Mouse (Mus musculus) heart, embryonic 14.5 days (tissue): ENCODE data around the gene Tpx2. TPM values are rescaled to one million over a fixed set of nuclear protein-coding genes. Genes with fewer than 3 reads are reported as not detected.
A peak's percentile ranks its signal among the peaks of the same experiment; 100 is the strongest.

ENCODE experiments used
- ATAC-seq: fragments of 200-750 bp; cut with Nextera tagmentation; 2 replicates; pipeline ENCODE4 v1.8.0; 2017; ENCODE audit warnings: low read depth, moderate TSS enrichment; ENCODE audit not compliant: insufficient number of reproducible peaks, insufficient read depth, low FRiP score
- H3K27ac ChIP-seq, 2 experiments: fragments of 200-500 bp in 1 of 2; fragments of 300-500 bp in 1 of 2; sonication (generic) in 1 of 2; replicated peaks in 1 of 2; 2 replicates each; pipeline ENCODE4 v1.5.1; 2012 to 2014; ENCODE audit warnings: low read depth in 2 of 2, low read length in 2 of 2, control low read depth in 1 of 2, mild to moderate bottlenecking in 1 of 2, mixed read lengths in 1 of 2; ENCODE audit not compliant: control insufficient read depth in 1 of 2, insufficient read depth in 1 of 2
- H3K27me3 ChIP-seq: fragments of 300-500 bp; sonication (generic); 2 replicates; pipeline ENCODE4 v1.6.1; 2014; ENCODE audit warnings: mild to moderate bottlenecking, low read length, control low read depth; ENCODE audit not compliant: control insufficient read depth, insufficient read depth
- H3K36me3 ChIP-seq: fragments of 300-500 bp; sonication (generic); 2 replicates; pipeline ENCODE4 v1.6.1; 2014; ENCODE audit warnings: mild to moderate bottlenecking, control low read depth, low read length, mixed read lengths; ENCODE audit not compliant: control insufficient read depth, insufficient read depth
- H3K4me1 ChIP-seq, 2 experiments: fragments of 200-500 bp in 1 of 2; fragments of 300-500 bp in 1 of 2; sonication (generic) in 1 of 2; 2 replicates each; pipeline ENCODE4 v1.6.1; 2012 to 2014; ENCODE audit warnings: low read length in 2 of 2, control low read depth in 1 of 2, mixed read lengths in 1 of 2; ENCODE audit not compliant: control insufficient read depth in 2 of 2, insufficient read depth in 2 of 2
- H3K4me2 ChIP-seq: fragments of 300-500 bp; sonication (generic); 2 replicates; pipeline ENCODE4 v1.6.1; 2014; ENCODE audit warnings: mild to moderate bottlenecking, low read length
- H3K4me3 ChIP-seq, 2 experiments: fragments of 200-500 bp in 1 of 2; fragments of 300-500 bp in 1 of 2; sonication (generic) in 1 of 2; 2 replicates each; pipeline ENCODE4 v1.5.1; 2012 to 2014; ENCODE audit warnings: low read length in 2 of 2, mild to moderate bottlenecking in 2 of 2, control low read depth in 1 of 2, low read depth in 1 of 2, moderate library complexity in 1 of 2; ENCODE audit not compliant: control insufficient read depth in 1 of 2, insufficient read depth in 1 of 2
- H3K9ac ChIP-seq: fragments of 300-500 bp; sonication (generic); 2 replicates; pipeline ENCODE4 v1.6.1; 2014; ENCODE audit warnings: mild to moderate bottlenecking, low read length
- H3K9me3 ChIP-seq: fragments of 300-500 bp; sonication (generic); 2 replicates; pipeline ENCODE4 v1.6.1; 2016; ENCODE audit warnings: low read length, control low read depth; ENCODE audit not compliant: control insufficient read depth
- WGBS: fragments of 180-500 bp; shearing (Covaris S2); extraction: QIAGEN DNeasy Blood & Tissue Kit; methylation state at CpG from one replicate; pipeline ENCODE4 v1.1.7; 2014; 5-methylcytosine and 5-hydroxymethylcytosine counted together
- polyA plus RNA-seq: library from polyadenylated mRNA; unstranded; fragments of >200 nt; fragmentation: Nextera tagmentation; extraction: Ambion mirVana; gene quantifications from 2 replicates; pipeline ENCODE4 v1.2.1, GENCODE M21; 2014

Tpx2 gene
- polyA plus RNA-seq, 1 experiment from 2014 or later: 60.8 TPM

GRCm38 (mm10) chr2:152916111-152916510 is 68.3 kb downstream of the Tpx2 start:
- peaks cover 28% of the 10 kb centered on the region for H3K27me3 ChIP-seq
- no peak overlapping the region for H3K4me2 ChIP-seq
- no peak overlapping the region for H3K4me3 ChIP-seq
- no peaks in the 10 kb centered on the region for H3K9me3 ChIP-seq
- H3K27ac ChIP-seq: no peak overlapping the region
- H3K4me1 ChIP-seq: peaks cover 17 to 20% of the 10 kb centered on the region in 2 experiments
- ATAC-seq: no peak
- H3K9ac ChIP-seq: no peak overlapping the region
- no peaks in the 10 kb centered on the region for H3K36me3 ChIP-seq
- 55% methylated on average over 5 of the region's 5 CpGs for WGBS

- ATAC-seq: no peak
- H3K9me3 ChIP-seq: no peaks in the 10 kb centered on the region
- H3K4me2 ChIP-seq: no peak overlapping the region
- whole genome bisulfite sequencing: 43% methylated on average over 9 of the region's 9 CpGs
- no peak overlapping the region for H3K4me3 ChIP-seq
- H3K9ac ChIP-seq: no peak overlapping the region
- H3K27me3 ChIP-seq: peaks cover 15% of the 10 kb centered on the region; the same call in 1 of the 2 replicates
- no peaks in the 10 kb centered on the region for H3K36me3 ChIP-seq
- H3K27ac ChIP-seq: no peak overlapping the region
- H3K4me1 ChIP-seq: peaks cover 17 to 20% of the 10 kb centered on the region in 2 experiments
Measured at GRCm38 (mm10) chr2:152917671-152918070, 69.9 kb downstream of the Tpx2 start.

- ATAC-seq: no peak
- Histone ChIP-seq H3K27ac (no peak overlapping the region), H3K9ac (no peak overlapping the region), H3K4me1 (peaks cover 18 to 27% of the 10 kb centered on the region in 2 experiments), H3K4me3 (no peak overlapping the region), H3K9me3 (no peaks in the 10 kb centered on the region), H3K27me3 (no peaks in the 10 kb centered on the region), H3K36me3 (no peaks in the 10 kb centered on the region), H3K4me2 (no peak overlapping the region)
- 21% methylated on average over 6 of the region's 7 CpGs for WGBS
Measured at GRCm38 (mm10) chr2:152922376-152922775, 74.6 kb downstream of the Tpx2 start.

GRCm38 (mm10) chr2:152923621-152924020 is 75.9 kb downstream of the Tpx2 start:
- no peak overlapping the region for H3K4me3 ChIP-seq
- no peaks in the 10 kb centered on the region for H3K9me3 ChIP-seq
- no peak overlapping the region for H3K27ac ChIP-seq
- H3K9ac ChIP-seq: no peak overlapping the region
- no peak overlapping the region for H3K4me2 ChIP-seq
- H3K4me1 ChIP-seq: peaks cover 14 to 26% of the 10 kb centered on the region in 2 experiments
- no peaks in the 10 kb centered on the region for H3K27me3 ChIP-seq
- 80% methylated on average over 3 of the region's 3 CpGs for WGBS
- H3K36me3 ChIP-seq: no peaks in the 10 kb centered on the region
- ATAC-seq: no peak

GRCm38 (mm10) chr2:152924128-152924527 is 76.4 kb downstream of the Tpx2 start:
- no peaks in the 10 kb centered on the region for H3K36me3 ChIP-seq
- H3K4me3 ChIP-seq: no peak overlapping the region
- no peaks in the 10 kb centered on the region for H3K27me3 ChIP-seq
- H3K27ac ChIP-seq: no peak overlapping the region
- no peak overlapping the region for H3K9ac ChIP-seq
- H3K9me3 ChIP-seq: no peaks in the 10 kb centered on the region
- H3K4me2 ChIP-seq: no peak overlapping the region
- WGBS: 75% methylated on average over 8 of the region's 8 CpGs
- H3K4me1 ChIP-seq: peaks cover 13 to 23% of the 10 kb centered on the region in 2 experiments; a peak in 3 of 4 replicates
- ATAC-seq: no peak

GRCm38 (mm10) chr2:152924543-152924942 is 76.8 kb downstream of the Tpx2 start:
- peaks cover 13 to 23% of the 10 kb centered on the region in 2 experiments; a peak in 3 of 4 replicates for H3K4me1 ChIP-seq
- no peaks in the 10 kb centered on the region for H3K36me3 ChIP-seq
- H3K4me3 ChIP-seq: no peak overlapping the region
- no peaks in the 10 kb centered on the region for H3K9me3 ChIP-seq
- 57% methylated on average over 5 of the region's 5 CpGs for WGBS
- ATAC-seq: no peak
- no peak overlapping the region for H3K4me2 ChIP-seq
- peak overlapping the region in 1 of 2 experiments; percentile 72; a peak in 1 of 4 replicates for H3K27ac ChIP-seq
- H3K9ac ChIP-seq: no peak overlapping the region
- no peaks in the 10 kb centered on the region for H3K27me3 ChIP-seq

- Histone ChIP-seq H3K27me3 (no peaks in the 10 kb centered on the region), H3K9ac (no peak overlapping the region), H3K36me3 (no peaks in the 10 kb centered on the region), H3K9me3 (no peaks in the 10 kb centered on the region), H3K4me2 (no peak overlapping the region), H3K4me1 (peaks cover 16 to 27% of the 10 kb centered on the region in 2 experiments; a peak in 3 of 4 replicates), H3K4me3 (no peak overlapping the region), H3K27ac (peak overlapping the region; percentile 6 to 72)
- peak; percentile 49 for ATAC-seq
- 47% methylated on average over 11 of the region's 11 CpGs for WGBS
Measured at GRCm38 (mm10) chr2:152925189-152925872, 77.6 kb downstream of the Tpx2 start.
